Mouse (Mus musculus): ENCODE results near the gene Pou2f3. TPM values are rescaled to one million over a fixed set of nuclear protein-coding genes. Genes with fewer than 3 reads are reported as not detected.

Gene Pou2f3
- not detected in 2 replicates for polyA plus RNA-seq (2016; fragmentation: Nextera tagmentation; extraction: Ambion mirVana)

DNA sequence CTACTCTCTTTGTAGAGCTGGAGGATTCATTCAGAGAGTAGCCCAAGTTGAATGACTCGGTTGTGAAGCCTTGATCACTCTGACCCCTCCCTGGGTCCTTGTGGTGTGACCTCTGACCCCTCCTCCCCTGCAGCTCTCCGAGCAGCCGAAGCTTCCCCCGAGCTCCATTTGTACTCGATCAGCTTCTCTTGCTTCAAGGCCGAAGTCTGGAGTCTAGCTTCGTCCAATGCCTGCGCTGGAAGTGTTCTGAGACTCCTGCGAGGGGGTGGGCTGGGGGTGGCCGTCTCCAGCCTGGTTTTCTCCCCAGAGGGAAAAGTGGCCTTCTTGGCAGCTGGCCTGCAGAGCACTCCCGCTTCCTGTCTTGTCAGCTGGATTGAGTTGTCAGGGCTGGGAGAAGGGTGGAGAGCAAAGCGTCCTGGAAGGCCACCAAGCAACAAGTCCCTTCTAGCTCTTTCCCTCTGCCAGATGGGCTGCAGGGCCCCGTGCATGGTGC, at the start of gene Pou2f3:
TSS of gene Pou2f3 (minus strand) at position 180 of the 493 bp plus-strand sequence.
- Histone ChIP-seq H3K9me3 (no peaks in the 10 kb centered on the region), H3K4me3 (replicated peaks) (no peak within 1 kb of the TSS), H3K36me3 (replicated peaks) (no peaks in the 10 kb centered on the region), H3K4me2 (peak within 1 kb of the TSS; percentile 24), H3K4me1 (peaks cover 19% of the 10 kb centered on the region), H3K9ac (peak within 1 kb of the TSS; percentile 17; the same call in 1 of the 2 replicates), H3K27ac (no peak within 1 kb of the TSS), H3K27me3 (peaks cover 42% of the 10 kb centered on the region)
- 10% methylated on average over 13 of the region's 13 CpGs for WGBS
- ATAC-seq (ENCODE audit: low FRiP score), result 0 out of 2 replicates have a peak, but pooled peaks have one; percentile 30

DNA sequence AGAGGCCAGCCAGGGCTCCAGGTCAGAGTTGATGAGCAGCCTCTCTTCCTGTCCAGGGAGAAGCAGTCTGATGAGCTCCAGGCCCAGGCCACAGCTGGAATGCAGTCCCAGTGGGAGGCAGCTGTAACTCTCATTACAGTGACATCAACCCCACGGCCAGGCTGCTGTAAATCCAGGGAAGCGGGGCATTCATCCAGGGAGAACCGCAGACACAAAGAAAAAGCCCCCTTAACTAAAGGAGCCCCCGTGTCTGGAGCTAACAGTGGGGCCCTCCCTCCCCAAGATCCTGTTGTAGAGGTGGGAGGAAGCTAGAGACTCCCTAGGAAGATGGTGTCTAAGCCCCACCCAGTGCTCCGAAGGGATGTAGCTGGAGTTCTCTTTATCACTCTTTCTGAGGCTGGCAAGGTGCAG, 43.1 kb upstream of the Pou2f3 start:
- H3K36me3 ChIP-seq (replicated peaks), result no peaks in the 10 kb centered on the region
- H3K9me3 ChIP-seq, result no peaks in the 10 kb centered on the region
- peak overlapping the region; percentile 21 for H3K27ac ChIP-seq
- WGBS, result 15% methylated on average over 5 of the region's 5 CpGs
- H3K4me1 ChIP-seq, result peaks cover 13% of the 10 kb centered on the region
- no peak overlapping the region for H3K9ac ChIP-seq
- no peak for ATAC-seq (ENCODE audit: low FRiP score)
- H3K27me3 ChIP-seq, result 0 out of 2 replicates have a peak, but pooled peaks cover 3% of the 10 kb centered on the region
- no peak overlapping the region for H3K4me3 ChIP-seq (replicated peaks)
- H3K4me2 ChIP-seq, result no peak overlapping the region

DNA sequence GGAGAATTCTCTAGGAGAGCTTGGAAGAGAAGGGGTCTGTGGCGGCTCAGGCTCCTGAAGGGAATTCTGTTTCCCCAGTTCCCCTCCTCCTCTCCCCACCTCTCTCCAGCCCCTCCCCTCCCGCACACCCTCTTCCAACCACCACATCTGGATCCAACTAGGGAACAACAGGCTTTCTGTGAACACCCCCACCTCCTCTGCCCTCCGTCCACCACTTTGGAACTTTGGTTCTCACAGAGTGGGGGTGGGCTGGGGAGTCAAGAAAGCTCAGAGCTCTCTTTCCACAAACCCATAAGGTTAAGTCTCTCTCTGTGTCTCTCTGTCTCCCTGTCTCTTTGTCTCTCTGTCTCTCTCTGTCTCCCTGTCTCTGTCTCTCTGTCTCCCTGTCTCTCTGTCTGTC, 42.6 kb upstream of the Pou2f3 start:
- 48% methylated on average over 3 of the region's 3 CpGs for WGBS
- H3K4me2 ChIP-seq, result no peak overlapping the region
- H3K36me3 ChIP-seq (replicated peaks), result no peaks in the 10 kb centered on the region
- 0 out of 2 replicates have a peak, but pooled peaks cover 3% of the 10 kb centered on the region for H3K27me3 ChIP-seq
- no peak overlapping the region for H3K9ac ChIP-seq
- H3K27ac ChIP-seq, result peak overlapping the region; percentile 21; the same call in 1 of the 2 replicates
- peaks cover 13% of the 10 kb centered on the region for H3K4me1 ChIP-seq
- ATAC-seq (ENCODE audit: low FRiP score), result no peak
- no peak overlapping the region for H3K4me3 ChIP-seq (replicated peaks)
- no peaks in the 10 kb centered on the region for H3K9me3 ChIP-seq

DNA sequence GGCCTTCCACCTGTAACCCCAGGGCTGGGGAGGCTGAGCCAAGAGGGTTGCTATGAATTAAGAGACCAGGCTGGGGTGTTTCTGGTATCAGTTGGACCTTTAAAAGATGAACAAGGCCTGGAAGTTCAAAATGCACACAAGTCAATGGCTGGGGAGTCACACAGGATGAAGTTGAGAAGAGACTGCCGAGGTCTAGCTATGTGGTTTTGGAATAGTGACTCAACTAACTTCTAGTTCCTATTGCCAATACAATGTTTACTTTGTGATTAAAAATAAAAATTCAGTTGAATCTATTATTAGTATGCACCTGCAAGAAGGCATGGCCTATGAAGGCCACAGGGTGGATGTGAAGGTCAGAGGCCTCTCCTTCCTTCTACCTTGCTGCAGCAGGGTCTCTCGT, 41.6 kb upstream of the Pou2f3 start:
- H3K27me3 ChIP-seq, result 0 out of 2 replicates have a peak, but pooled peaks cover 3% of the 10 kb centered on the region
- WGBS, result 88% methylated on average over 2 of the region's 2 CpGs
- no peak overlapping the region for H3K27ac ChIP-seq
- H3K36me3 ChIP-seq (replicated peaks), result no peaks in the 10 kb centered on the region
- no peak overlapping the region for H3K9ac ChIP-seq
- H3K4me2 ChIP-seq, result no peak overlapping the region
- H3K4me1 ChIP-seq, result peaks cover 13% of the 10 kb centered on the region
- ATAC-seq (ENCODE audit: low FRiP score), result no peak
- H3K4me3 ChIP-seq (replicated peaks), result no peak overlapping the region
- H3K9me3 ChIP-seq, result no peaks in the 10 kb centered on the region

DNA sequence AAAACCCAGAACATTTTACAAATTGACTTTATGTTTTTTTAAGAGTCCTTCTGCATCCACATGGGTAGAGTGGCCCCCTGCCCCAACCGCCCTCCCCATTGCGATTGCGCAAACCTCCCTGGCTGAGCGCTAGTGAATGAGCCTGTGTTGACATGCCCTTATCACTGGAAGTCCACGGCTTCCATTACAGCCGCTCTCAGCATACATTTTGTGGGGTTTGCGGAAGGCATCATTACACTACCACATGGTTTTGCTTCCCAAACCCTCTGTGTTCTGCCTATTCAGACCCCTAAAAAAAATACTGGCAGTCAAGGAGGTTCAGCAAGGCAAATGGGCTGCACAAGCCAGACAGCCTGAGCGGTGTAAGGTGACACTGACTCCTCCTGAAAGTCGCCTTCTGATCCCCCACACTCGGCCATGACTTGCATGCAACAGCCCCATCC, 36.6 kb upstream of the Pou2f3 start:
- Histone ChIP-seq H3K9ac (no peak overlapping the region), H3K4me3 (replicated peaks) (no peak overlapping the region), H3K9me3 (no peaks in the 10 kb centered on the region), H3K36me3 (replicated peaks) (no peaks in the 10 kb centered on the region), H3K27ac (no peak overlapping the region), H3K4me1 (peaks cover 5% of the 10 kb centered on the region; the same call in 1 of the 2 replicates), H3K4me2 (no peak overlapping the region), H3K27me3 (no peaks in the 10 kb centered on the region)
- ATAC-seq (ENCODE audit: low FRiP score), result no peak
- WGBS, result 60% methylated on average over 10 of the region's 10 CpGs

DNA sequence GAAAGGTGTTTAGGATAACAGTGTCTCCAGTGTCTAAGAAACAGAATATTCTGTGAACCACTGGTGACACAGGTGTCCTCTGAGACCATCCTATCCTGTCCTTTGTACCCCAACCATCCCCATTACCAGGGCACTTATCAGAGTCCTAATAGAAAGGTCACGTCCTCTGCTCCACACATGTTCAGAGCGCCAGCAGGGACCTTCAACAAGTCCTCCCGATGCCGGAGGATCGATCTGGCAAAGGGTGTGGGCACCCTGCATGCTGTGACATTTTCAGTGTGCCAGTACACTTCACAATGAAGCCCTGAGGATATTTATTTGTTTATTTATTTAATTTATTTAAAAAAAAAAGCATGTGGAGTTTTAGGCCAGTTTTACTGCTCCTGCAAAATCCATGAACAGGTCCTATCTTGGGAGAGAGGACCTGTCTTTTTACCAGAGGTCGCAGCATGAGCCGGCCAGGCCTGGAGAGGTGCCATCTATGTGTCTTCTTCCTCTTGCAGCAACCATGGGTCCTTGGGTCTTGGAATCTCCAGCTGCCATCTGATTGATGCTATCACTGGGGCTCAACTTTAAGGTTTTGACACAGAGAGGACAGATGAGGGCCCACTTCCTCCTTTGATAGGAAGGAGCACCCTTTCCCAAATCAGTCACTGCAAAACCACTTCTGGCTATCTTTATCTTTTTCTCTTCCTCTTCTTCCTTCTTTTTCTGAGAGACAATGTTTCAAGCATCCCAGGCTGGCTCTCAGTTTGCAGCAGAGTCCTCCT, 35.8 kb upstream of the Pou2f3 start:
- Histone ChIP-seq H3K27me3 (no peaks in the 10 kb centered on the region), H3K4me2 (no peak overlapping the region), H3K9ac (no peak overlapping the region), H3K27ac (no peak overlapping the region), H3K4me1 (peaks cover 4% of the 10 kb centered on the region; the same call in 1 of the 2 replicates), H3K4me3 (replicated peaks) (no peak overlapping the region), H3K9me3 (no peaks in the 10 kb centered on the region), H3K36me3 (replicated peaks) (no peaks in the 10 kb centered on the region)
- ATAC-seq (ENCODE audit: low FRiP score), result no peak
- WGBS, result 87% methylated on average over 7 of the region's 7 CpGs

DNA sequence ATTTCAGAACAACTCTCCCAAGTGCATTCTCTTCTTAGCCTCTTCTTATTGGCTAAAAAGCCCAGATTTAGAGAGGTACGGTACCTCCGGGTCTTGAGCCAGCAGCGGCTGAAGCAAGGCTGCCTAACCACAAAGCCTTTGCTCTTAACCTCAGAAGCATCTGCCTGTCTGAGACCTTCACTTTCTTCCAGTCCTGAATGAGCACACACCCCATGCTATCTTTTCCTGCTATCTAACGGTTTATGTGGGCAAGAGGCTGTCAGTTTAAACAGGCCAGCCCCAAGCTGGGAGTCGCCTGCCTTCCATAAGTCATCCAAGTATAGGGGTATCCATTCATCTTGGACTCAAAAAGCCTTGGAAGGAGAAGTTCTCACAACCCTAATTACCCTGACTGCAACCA, 32.3 kb upstream of the Pou2f3 start:
- H3K27me3 ChIP-seq, result peaks cover 21% of the 10 kb centered on the region
- no peak overlapping the region for H3K9ac ChIP-seq
- no peaks in the 10 kb centered on the region for H3K9me3 ChIP-seq
- H3K4me3 ChIP-seq (replicated peaks), result no peak overlapping the region
- 91% methylated on average over 5 of the region's 5 CpGs for WGBS
- H3K27ac ChIP-seq, result no peak overlapping the region
- no peak for ATAC-seq (ENCODE audit: low FRiP score)
- no peak overlapping the region for H3K4me2 ChIP-seq
- H3K4me1 ChIP-seq, result peaks cover 18% of the 10 kb centered on the region
- no peaks in the 10 kb centered on the region for H3K36me3 ChIP-seq (replicated peaks)

DNA sequence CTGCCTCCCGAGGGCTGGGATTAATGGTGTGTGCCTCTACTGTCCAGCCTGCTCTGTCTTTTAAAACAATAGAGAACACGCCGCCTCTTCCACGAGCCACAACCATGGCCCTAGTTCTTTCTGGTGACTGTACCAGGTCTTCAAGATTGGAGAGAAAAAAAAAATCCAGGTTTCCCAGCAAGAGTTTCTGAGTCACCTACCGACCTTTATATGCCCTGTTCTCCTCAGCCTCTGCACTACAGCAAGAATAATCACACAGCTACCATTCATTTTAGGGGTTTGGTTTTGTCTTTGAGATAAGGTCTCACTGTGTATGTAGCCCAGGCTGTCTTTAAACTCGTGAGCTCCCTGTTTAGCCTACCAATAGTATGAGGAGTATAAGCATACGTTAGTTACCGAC, 31.8 kb upstream of the Pou2f3 start:
- ATAC-seq (ENCODE audit: low FRiP score), result no peak
- Histone ChIP-seq H3K9me3 (no peaks in the 10 kb centered on the region), H3K27ac (no peak overlapping the region), H3K4me2 (no peak overlapping the region), H3K27me3 (peaks cover 26% of the 10 kb centered on the region), H3K36me3 (replicated peaks) (no peaks in the 10 kb centered on the region), H3K4me3 (replicated peaks) (no peak overlapping the region), H3K9ac (no peak overlapping the region), H3K4me1 (peaks cover 18% of the 10 kb centered on the region)
- WGBS, result 90% methylated on average over 8 of the region's 8 CpGs

DNA sequence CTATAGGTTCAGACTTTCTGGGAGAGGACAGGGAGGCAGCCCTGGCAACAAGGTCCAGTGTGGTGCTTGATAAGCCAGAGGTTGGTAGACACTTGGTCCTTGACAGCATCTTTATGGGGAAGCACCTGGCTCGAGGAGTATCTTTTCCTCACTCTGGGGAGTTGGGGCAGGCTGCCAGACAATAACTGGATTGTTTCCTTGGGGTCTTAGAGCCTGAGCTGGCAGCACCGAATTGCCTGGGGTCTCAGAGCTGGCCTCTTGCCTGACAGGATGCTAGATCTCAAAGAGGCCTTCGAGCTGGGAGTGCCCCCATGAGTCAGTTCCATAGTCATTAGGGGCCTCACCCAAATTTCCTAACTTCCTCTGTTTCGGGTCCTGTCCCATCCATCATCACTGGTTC, 31.1 kb upstream of the Pou2f3 start:
- Histone ChIP-seq H3K36me3 (replicated peaks) (no peaks in the 10 kb centered on the region), H3K27me3 (peaks cover 26% of the 10 kb centered on the region), H3K4me1 (peaks cover 18% of the 10 kb centered on the region), H3K9ac (no peak overlapping the region), H3K9me3 (no peaks in the 10 kb centered on the region), H3K4me2 (no peak overlapping the region), H3K4me3 (replicated peaks) (no peak overlapping the region), H3K27ac (no peak overlapping the region)
- no peak for ATAC-seq (ENCODE audit: low FRiP score)
- 52% methylated on average over 4 of the region's 4 CpGs for WGBS

DNA sequence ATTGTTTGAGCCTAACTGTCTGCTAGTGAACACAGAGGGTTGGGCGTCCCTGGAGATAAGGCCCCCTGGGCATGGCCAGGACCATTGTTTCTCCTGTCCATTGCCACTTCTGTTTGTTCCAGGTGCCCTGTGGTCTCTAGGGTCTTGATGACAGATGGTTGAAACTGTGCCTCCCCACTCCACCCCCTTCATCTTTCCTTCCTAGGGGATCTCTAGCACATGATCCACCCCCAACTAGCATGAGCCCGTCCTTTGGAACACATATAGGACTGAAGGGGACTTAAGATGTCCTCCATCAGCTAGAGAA, 30.4 kb upstream of the Pou2f3 start:
- H3K27me3 ChIP-seq, result peaks cover 26% of the 10 kb centered on the region
- 32% methylated on average over 2 of the region's 2 CpGs for WGBS
- no peak overlapping the region for H3K9ac ChIP-seq
- ATAC-seq (ENCODE audit: low FRiP score), result peak; percentile 36; the same call in 1 of the 2 replicates
- H3K27ac ChIP-seq, result peak overlapping the region; percentile 68
- H3K4me3 ChIP-seq (replicated peaks), result peak overlapping the region; percentile 69; the same call in 1 of the 2 replicates
- H3K4me1 ChIP-seq, result peaks cover 18% of the 10 kb centered on the region
- no peaks in the 10 kb centered on the region for H3K9me3 ChIP-seq
- no peaks in the 10 kb centered on the region for H3K36me3 ChIP-seq (replicated peaks)
- peak overlapping the region; percentile 79 for H3K4me2 ChIP-seq

DNA sequence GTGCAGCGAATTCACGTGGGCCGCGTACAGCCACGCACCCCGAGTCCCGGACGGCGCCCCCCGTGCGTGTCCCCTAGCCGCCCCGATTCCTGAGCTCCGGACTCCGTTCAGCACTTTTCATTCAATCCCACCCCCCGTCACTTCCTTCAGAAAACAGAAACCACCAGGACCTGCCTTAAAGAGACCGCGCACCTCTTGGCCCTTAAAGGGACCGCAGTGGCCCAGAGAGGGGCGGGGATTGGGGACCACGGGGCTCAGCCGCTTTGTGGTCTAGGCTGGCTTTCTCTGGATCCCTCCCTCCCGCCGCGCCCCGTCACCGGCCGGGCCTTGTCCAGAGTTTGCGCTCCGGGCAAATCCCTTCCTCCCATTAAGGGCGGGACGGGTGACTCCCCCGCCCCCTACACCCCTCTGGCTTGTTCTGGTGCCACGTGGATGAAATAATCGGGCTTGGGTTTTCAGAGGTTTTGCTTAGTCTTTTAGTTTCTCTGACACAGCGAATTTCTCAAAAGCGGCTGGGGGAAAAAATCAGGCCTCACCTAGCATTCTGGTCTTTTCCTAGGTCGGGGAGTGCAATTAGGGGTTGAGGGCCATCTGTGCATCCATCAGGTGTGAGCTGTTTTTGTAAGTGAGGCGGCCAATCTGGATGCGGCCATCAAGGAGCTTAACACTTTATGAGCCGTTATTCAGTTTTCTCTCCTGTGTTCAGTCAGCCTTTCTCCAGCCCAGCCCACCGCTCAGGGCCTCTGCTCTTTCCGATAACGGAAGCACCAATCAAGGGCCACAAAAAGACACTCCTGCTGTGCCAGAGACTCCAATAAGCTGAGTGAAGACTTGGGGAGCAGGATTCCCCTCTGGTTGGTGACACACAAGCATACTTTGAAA, 29.8 kb upstream of the Pou2f3 start, which contains the start of gene Oaf:
TSS of gene Oaf (minus strand) at position 200 of the 882 bp plus-strand sequence.
- peak within 1 kb of the TSS; percentile 68 for H3K27ac ChIP-seq
- peak within 1 kb of the TSS; percentile 69 for H3K4me3 ChIP-seq (replicated peaks)
- ATAC-seq (ENCODE audit: low FRiP score), result peak; percentile 83
- H3K27me3 ChIP-seq, result peaks cover 26% of the 10 kb centered on the region
- H3K9me3 ChIP-seq, result no peaks in the 10 kb centered on the region
- H3K4me1 ChIP-seq, result peaks cover 18% of the 10 kb centered on the region
- under 1% methylated on average over 42 of the region's 44 CpGs for WGBS
- peak within 1 kb of the TSS; percentile 71 for H3K9ac ChIP-seq
- H3K4me2 ChIP-seq, result peak within 1 kb of the TSS; percentile 79
- no peaks in the 10 kb centered on the region for H3K36me3 ChIP-seq (replicated peaks)

Data from forebrain, embryonic 12.5 days (tissue).